Mouse (Mus musculus) granulocyte monocyte progenitor cell, adult 5-6 weeks (primary cell): ENCODE measurements at regions not wholly inside any gene's neighbourhood (a gene's known extent, or its start where the extent isn't known, plus 50 kb on each side); places are given as distances from the start of the nearest gene placed in this dataset.

Source experiments
- ATAC-seq: replicated peaks from 2 replicates; pipeline ENCODE4 v1.8.0; 2016; ENCODE audit warnings: mild to moderate bottlenecking, moderate TSS enrichment, inconsistent platforms; ENCODE audit not compliant: poor library complexity, severe bottlenecking

DNA sequence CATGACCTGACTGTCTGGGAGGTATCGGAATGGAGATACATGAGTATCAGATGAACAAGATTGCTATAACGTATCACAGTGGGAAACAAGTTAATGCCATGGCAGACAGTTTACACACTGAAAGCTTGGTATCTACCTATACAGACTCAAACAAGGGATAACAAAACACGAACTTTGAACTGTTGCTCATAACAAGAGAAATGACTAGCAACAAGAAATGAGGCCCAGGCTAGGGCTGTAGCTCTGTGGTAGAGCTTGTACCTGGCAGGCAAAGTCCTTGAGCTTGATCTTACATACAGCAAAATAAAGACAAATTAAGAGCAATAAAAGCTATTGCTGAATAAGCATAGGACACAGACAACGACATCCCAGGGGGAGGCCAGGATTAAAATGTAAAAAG is 172.4 kb upstream of the Pln start:
- ATAC-seq, result no peak

DNA sequence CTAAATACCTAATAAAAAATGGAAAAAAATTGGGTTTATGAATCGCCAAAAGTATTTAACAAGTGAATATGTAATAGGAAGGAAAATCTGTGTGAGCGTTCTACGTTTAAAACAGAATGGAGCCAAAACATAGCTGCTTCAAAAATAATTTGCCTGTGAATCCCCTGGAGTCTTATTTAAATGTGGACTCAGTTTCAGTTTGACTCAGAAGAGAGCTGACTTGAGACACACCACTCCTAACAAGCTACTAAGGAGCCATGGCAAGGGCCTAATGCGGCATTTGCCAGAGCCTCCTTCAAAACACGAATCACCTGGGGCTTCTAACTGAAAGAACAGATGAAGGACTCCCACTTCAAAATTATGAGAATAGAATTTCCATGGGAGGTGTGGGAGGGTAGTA is 169.7 kb upstream of the Pln start:
- no peak for ATAC-seq

GRCm38 (mm10) chr10:53174038-53174564 is 163.4 kb upstream of the Pln start:
- no peak for ATAC-seq

DNA sequence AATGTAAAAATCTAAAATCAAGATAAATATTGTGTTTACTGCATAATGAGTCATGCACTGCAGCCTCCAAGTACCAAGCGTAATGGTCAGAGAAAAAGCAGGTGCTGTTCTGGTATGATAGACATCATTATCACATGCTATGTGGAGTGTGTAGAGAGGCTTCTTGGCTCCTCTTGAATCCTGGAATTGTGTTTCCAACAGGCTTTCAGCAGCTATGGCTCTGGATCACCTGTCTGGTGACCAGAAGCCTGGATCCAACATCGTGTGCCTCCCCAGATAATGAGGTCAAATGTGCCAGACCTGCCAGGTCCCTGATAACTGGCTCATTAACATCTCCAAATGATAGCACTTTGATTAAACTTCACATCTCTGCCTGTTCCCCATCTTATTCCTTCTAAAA is 161.5 kb upstream of the Pln start:
- no peak for ATAC-seq

DNA sequence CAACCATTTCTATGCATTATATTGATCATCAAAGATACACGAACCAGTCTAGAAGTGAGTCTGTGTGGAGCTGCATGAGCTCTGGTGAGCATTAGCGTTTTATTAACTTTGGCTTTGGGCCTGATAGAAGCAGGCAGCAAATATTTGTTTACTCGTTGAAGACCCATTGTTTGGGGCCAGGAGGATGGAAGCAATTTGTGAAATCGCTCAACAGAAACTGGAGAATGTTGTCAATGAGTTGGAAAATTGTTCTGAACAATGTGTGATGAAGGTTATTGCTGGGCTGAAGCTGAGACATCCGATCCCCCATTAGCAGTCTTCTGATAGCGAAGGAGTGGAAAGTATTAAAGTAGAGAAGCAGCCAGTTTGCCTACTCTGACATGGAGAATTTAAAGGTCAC is 158.9 kb upstream of the Pln start:
- no peak for ATAC-seq

GRCm38 (mm10) chr10:53179109-53179508 is 158.4 kb upstream of the Pln start:
- no peak for ATAC-seq

DNA sequence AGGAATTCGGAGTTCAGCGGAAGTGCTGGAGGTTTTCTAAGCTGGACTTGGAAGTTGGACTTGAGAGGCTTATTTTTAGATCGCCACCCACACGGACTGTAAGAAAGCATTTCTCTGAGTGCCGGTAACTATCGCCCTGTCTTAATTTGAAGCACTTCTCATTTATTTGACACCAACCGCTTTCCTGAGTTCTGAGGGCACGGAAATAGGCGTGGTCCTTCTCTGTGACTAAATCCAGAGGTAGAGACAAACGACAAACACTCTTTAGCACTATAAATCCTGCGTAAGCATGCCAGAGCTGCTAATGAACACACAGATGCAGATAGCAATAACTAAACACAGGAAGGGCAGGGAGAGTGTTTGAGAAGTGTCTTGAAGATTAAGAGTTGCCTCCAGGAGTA is 156.7 kb upstream of the Pln start:
- peak; percentile 74 for ATAC-seq

GRCm38 (mm10) chr10:53181413-53181812 is 156.1 kb upstream of the Pln start:
- ATAC-seq, result 0 out of 2 replicates have a peak, but pooled peaks have one; percentile 5

DNA sequence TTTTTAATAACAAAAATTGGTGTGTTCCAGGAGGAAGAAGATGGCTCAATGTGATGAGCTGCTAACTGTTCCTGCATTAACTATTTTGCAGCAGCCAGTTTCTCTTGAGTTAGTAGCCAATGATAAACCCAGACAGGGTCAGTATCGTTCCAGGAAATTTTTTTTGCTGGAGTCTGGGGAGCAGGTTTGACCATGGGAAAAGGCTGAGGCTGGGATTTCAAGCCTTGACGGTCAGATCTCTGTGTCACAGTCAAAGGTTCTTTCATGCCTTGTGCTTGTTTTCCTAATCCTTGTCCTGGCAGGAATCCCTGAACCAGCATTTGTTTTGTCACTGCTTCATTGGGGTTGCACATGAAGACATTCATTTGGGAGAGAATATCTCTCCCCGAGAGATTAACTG is 129.0 kb upstream of the Pln start:
- ATAC-seq, result no peak

DNA sequence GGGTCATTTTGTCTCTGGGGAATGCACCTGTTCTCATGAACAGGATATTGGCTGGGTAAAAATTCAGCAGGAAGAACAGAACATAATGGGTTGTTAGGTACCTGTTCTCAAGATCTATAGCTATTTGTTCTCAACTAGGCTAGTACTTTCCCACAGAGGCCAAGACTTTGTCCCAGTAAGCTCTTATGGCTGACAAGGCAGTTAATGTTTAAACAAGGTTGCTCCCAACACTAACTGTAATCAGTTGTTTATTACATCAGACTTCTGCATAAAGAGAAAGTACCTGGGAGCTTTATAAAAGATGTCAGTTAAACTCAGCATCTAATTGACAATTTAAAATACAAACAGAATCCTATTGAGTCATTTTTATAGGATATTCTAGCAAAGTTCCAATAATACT is 127.6 kb upstream of the Pln start:
- no peak for ATAC-seq
